Mouse (Mus musculus) embryonic facial prominence, embryonic 12.5 days (tissue): ENCODE data around the gene Aldoc. TPM values are rescaled to one million over a fixed set of nuclear protein-coding genes. Genes with fewer than 3 reads are reported as not detected.
"Not testable (repeated sequence)": the region's sequence is repeated elsewhere in the genome, so short reads cannot be mapped to it uniquely, and the experiment has no call there.

Experiments
- ATAC-seq: fragments of 200-750 bp; cut with Nextera tagmentation; 2 replicates; pipeline ENCODE4 v1.8.0; 2017; ENCODE audit not compliant: insufficient number of reproducible peaks, insufficient read depth, low FRiP score, low TSS enrichment
- H3K27ac ChIP-seq: fragments of 300-500 bp; sonication (generic); 2 replicates; pipeline ENCODE4 v1.5.1; 2016; ENCODE audit warnings: mild to moderate bottlenecking
- H3K27me3 ChIP-seq: fragments of 300-500 bp; sonication (generic); 2 replicates; pipeline ENCODE4 v1.6.1; 2016; ENCODE audit warnings: mild to moderate bottlenecking, moderate library complexity
- H3K36me3 ChIP-seq: fragments of 300-500 bp; sonication (generic); 2 replicates; pipeline ENCODE4 v1.6.1; 2016; ENCODE audit warnings: mild to moderate bottlenecking
- H3K4me1 ChIP-seq: fragments of 300-500 bp; sonication (generic); 2 replicates; pipeline ENCODE4 v1.6.1; 2016
- H3K4me2 ChIP-seq: fragments of 300-500 bp; sonication (generic); replicated peaks from 2 replicates; pipeline ENCODE4 v1.6.1; 2016; ENCODE audit warnings: mild to moderate bottlenecking, moderate library complexity
- H3K4me3 ChIP-seq: fragments of 300-500 bp; sonication (generic); 2 replicates; pipeline ENCODE4 v1.5.1; 2016; ENCODE audit warnings: mild to moderate bottlenecking
- H3K9ac ChIP-seq: fragments of 300-500 bp; sonication (generic); 2 replicates; pipeline ENCODE4 v1.6.1; 2016; ENCODE audit warnings: mild to moderate bottlenecking, moderate library complexity
- H3K9me3 ChIP-seq: fragments of 300-500 bp; sonication (generic); 2 replicates; pipeline ENCODE4 v1.6.1; 2016; ENCODE audit warnings: mild to moderate bottlenecking, moderate library complexity
- WGBS: fragments of 180-500 bp; shearing (Covaris S2); methylation state at CpG from one replicate; pipeline ENCODE4 v1.1.7; 2016; 5-methylcytosine and 5-hydroxymethylcytosine counted together
- polyA plus RNA-seq: library from polyadenylated mRNA; unstranded; fragments of >200 nt; fragmentation: Nextera tagmentation; extraction: Ambion mirVana; gene quantifications from 2 replicates; pipeline ENCODE4 v1.2.1, GENCODE M21; 2016

Gene Aldoc
- polyA plus RNA-seq = 4.6 and 5.3 TPM in 2 replicates

GRCm38 (mm10) chr11:78322860-78323259 is at the start of gene Aldoc:
Gene Aldoc (plus strand): TSS chr11:78322968.
- Histone ChIP-seq H3K27me3 (no peaks in the 10 kb centered on the region), H3K9ac (no peak within 1 kb of the TSS), H3K9me3 (no peaks in the 10 kb centered on the region), H3K4me1 (peaks cover 19% of the 10 kb centered on the region), H3K4me2 (peak within 1 kb of the TSS; percentile 31), H3K27ac (peak within 1 kb of the TSS; percentile 52; the same call in 1 of the 2 replicates), H3K36me3 (peaks cover 39% of the 10 kb centered on the region), H3K4me3 (0 out of 2 replicates have a peak within 1 kb of the TSS, but pooled peaks have one; percentile 9)
- ATAC-seq = peak; percentile 86
- WGBS = 4% methylated on average over 15 of the region's 15 CpGs

GRCm38 (mm10) chr11:78275596-78275995 is 47.2 kb upstream of the Aldoc start:
- H3K27me3 ChIP-seq = no peaks in the 10 kb centered on the region
- H3K36me3 ChIP-seq = peaks cover 92% of the 10 kb centered on the region
- H3K4me2 ChIP-seq = no peak overlapping the region
- H3K4me1 ChIP-seq = no peaks in the 10 kb centered on the region
- no peak overlapping the region for H3K27ac ChIP-seq
- ATAC-seq = no peak
- WGBS = 97% methylated on average over 1 of the region's 1 CpGs
- H3K9me3 ChIP-seq = no peaks in the 10 kb centered on the region
- H3K9ac ChIP-seq = no peak overlapping the region
- H3K4me3 ChIP-seq = no peak overlapping the region

- WGBS = 98% methylated on average over 4 of the region's 4 CpGs
Observed at GRCm38 (mm10) chr11:78276169-78276568, 46.6 kb upstream of the Aldoc start.

GRCm38 (mm10) chr11:78278853-78279252 is 43.9 kb upstream of the Aldoc start:
- H3K27me3 ChIP-seq = no peaks in the 10 kb centered on the region
- 89% methylated on average over 7 of the region's 7 CpGs for WGBS
- H3K4me3 ChIP-seq = no peak overlapping the region
- H3K4me1 ChIP-seq = no peaks in the 10 kb centered on the region
- H3K27ac ChIP-seq = no peak overlapping the region
- peaks cover 87% of the 10 kb centered on the region for H3K36me3 ChIP-seq
- H3K9ac ChIP-seq = no peak overlapping the region
- H3K9me3 ChIP-seq = no peaks in the 10 kb centered on the region
- no peak overlapping the region for H3K4me2 ChIP-seq
- no peak for ATAC-seq

More at GRCm38 (mm10) chr11:78276169-78276568, 46.6 kb upstream of the Aldoc start:
- not testable (repeated sequence) for ATAC-seq, H3K4me3 ChIP-seq, H3K27ac ChIP-seq, H3K27me3 ChIP-seq, H3K4me1 ChIP-seq, H3K4me2 ChIP-seq, H3K9me3 ChIP-seq, H3K9ac ChIP-seq
- H3K36me3 ChIP-seq = peaks cover 89% of the 10 kb centered on the region

- 95% methylated on average over 4 of the region's 4 CpGs for WGBS
- Histone ChIP-seq H3K4me1 (no peaks in the 10 kb centered on the region), H3K4me2 (no peak overlapping the region), H3K9me3 (no peaks in the 10 kb centered on the region), H3K27me3 (no peaks in the 10 kb centered on the region), H3K4me3 (no peak overlapping the region), H3K9ac (no peak overlapping the region), H3K36me3 (peaks cover 87% of the 10 kb centered on the region), H3K27ac (no peak overlapping the region)
- no peak for ATAC-seq
Observed at GRCm38 (mm10) chr11:78279586-78279985, 43.2 kb upstream of the Aldoc start.

GRCm38 (mm10) chr11:78289146-78289763 is 33.5 kb upstream of the Aldoc start:
- H3K4me2 ChIP-seq = no peak overlapping the region
- ATAC-seq = no peak
- no peak overlapping the region for H3K4me3 ChIP-seq
- H3K27me3 ChIP-seq = no peaks in the 10 kb centered on the region
- no peak overlapping the region for H3K9ac ChIP-seq
- H3K9me3 ChIP-seq = no peaks in the 10 kb centered on the region
- H3K36me3 ChIP-seq = peaks cover 69% of the 10 kb centered on the region
- no peaks in the 10 kb centered on the region for H3K4me1 ChIP-seq
- H3K27ac ChIP-seq = no peak overlapping the region
- 92% methylated on average over 7 of the region's 7 CpGs for WGBS

GRCm38 (mm10) chr11:78290654-78291053 is 32.1 kb upstream of the Aldoc start, which contains the start of gene BC030499:
Gene BC030499 (plus strand): TSS chr11:78290841.
- Histone ChIP-seq H3K9me3 (no peaks in the 10 kb centered on the region), H3K36me3 (peaks cover 61% of the 10 kb centered on the region), H3K4me2 (no peak within 1 kb of the TSS), H3K4me1 (no peaks in the 10 kb centered on the region), H3K9ac (no peak within 1 kb of the TSS), H3K4me3 (no peak within 1 kb of the TSS), H3K27ac (no peak within 1 kb of the TSS), H3K27me3 (no peaks in the 10 kb centered on the region)
- no peak for ATAC-seq
- WGBS = 93% methylated on average over 4 of the region's 4 CpGs

GRCm38 (mm10) chr11:78294585-78294984 is 28.2 kb upstream of the Aldoc start:
- no peaks in the 10 kb centered on the region for H3K4me1 ChIP-seq
- 94% methylated on average over 6 of the region's 6 CpGs for WGBS
- no peak overlapping the region for H3K4me2 ChIP-seq
- peaks cover 28% of the 10 kb centered on the region for H3K36me3 ChIP-seq
- H3K9me3 ChIP-seq = no peaks in the 10 kb centered on the region
- no peak overlapping the region for H3K9ac ChIP-seq
- H3K27me3 ChIP-seq = no peaks in the 10 kb centered on the region
- H3K4me3 ChIP-seq = no peak overlapping the region
- H3K27ac ChIP-seq = no peak overlapping the region
- ATAC-seq = no peak

- Histone ChIP-seq H3K9me3 (no peaks in the 10 kb centered on the region), H3K36me3 (peaks cover 16% of the 10 kb centered on the region), H3K9ac (peak overlapping the region; percentile 44; the same call in 1 of the 2 replicates), H3K27ac (peak overlapping the region; percentile 76), H3K4me1 (peaks cover 7% of the 10 kb centered on the region), H3K27me3 (no peaks in the 10 kb centered on the region), H3K4me3 (peak overlapping the region; percentile 74), H3K4me2 (peak overlapping the region; percentile 63)
- no peak for ATAC-seq
- WGBS = 61% methylated on average over 7 of the region's 7 CpGs
Observed at GRCm38 (mm10) chr11:78300917-78301316, 21.9 kb upstream of the Aldoc start.

GRCm38 (mm10) chr11:78301357-78302084 is 21.2 kb upstream of the Aldoc start, which contains the start of gene Spag5:
Gene Spag5 (plus strand): TSS chr11:78301529.
- WGBS = under 1% methylated on average over 49 of the region's 49 CpGs
- peaks cover 8% of the 10 kb centered on the region for H3K4me1 ChIP-seq
- H3K4me3 ChIP-seq = peak within 1 kb of the TSS; percentile 74
- H3K27me3 ChIP-seq = no peaks in the 10 kb centered on the region
- H3K36me3 ChIP-seq = peaks cover 16% of the 10 kb centered on the region
- peak within 1 kb of the TSS; percentile 76 for H3K27ac ChIP-seq
- H3K9ac ChIP-seq = peak within 1 kb of the TSS; percentile 64
- peak within 1 kb of the TSS; percentile 63 for H3K4me2 ChIP-seq
- no peaks in the 10 kb centered on the region for H3K9me3 ChIP-seq
- peak; percentile 100 for ATAC-seq

- 90% methylated on average over 4 of the region's 4 CpGs for WGBS
- Histone ChIP-seq H3K9me3 (no peaks in the 10 kb centered on the region), H3K27ac (no peak overlapping the region), H3K27me3 (no peaks in the 10 kb centered on the region), H3K36me3 (peaks cover 34% of the 10 kb centered on the region), H3K9ac (no peak overlapping the region), H3K4me1 (peaks cover 12% of the 10 kb centered on the region), H3K4me2 (no peak overlapping the region), H3K4me3 (no peak overlapping the region)
- ATAC-seq = no peak
Observed at GRCm38 (mm10) chr11:78305272-78305671, 17.5 kb upstream of the Aldoc start.
